Mouse (Mus musculus): ENCODE measurements around the gene Ppox. TPM values are rescaled to one million over a fixed set of nuclear protein-coding genes. Genes with fewer than 3 reads are reported as not detected.

The Ppox gene
- polyA plus RNA-seq, 1 experiment from 2014 or later, result 65.0 TPM

GRCm38 (mm10) chr1:171269848-171270572 is 11.0 kb downstream of the Ppox start, which contains the start of gene B4galt3:
Gene B4galt3, plus strand, starts transcription at chr1:171270328.
- DNase-seq (ENCODE audit: low spot score), result peak; percentile 97
- ATAC-seq (ENCODE audit: insufficient number of reproducible peaks, low FRiP score, low TSS enrichment, low read depth), result peak; percentile 94
- H3K4me1 ChIP-seq (ENCODE audit: control insufficient read depth, insufficient read depth, low read length), result peaks cover 6% of the 10 kb centered on the region
- H3K36me3 ChIP-seq (ENCODE audit: control insufficient read depth, insufficient read depth, low read length), result peaks cover 12% of the 10 kb centered on the region; the same call in 1 of the 2 replicates
- H3K4me2 ChIP-seq (ENCODE audit: low read depth, severe bottlenecking), result peak within 1 kb of the TSS; percentile 91
- no peaks in the 10 kb centered on the region for H3K9me3 ChIP-seq (ENCODE audit: control insufficient read depth, low read length)
- H3K27me3 ChIP-seq (ENCODE audit: control insufficient read depth, insufficient read depth, low read length), result no peaks in the 10 kb centered on the region
- H3K4me3 ChIP-seq (ENCODE audit: low read depth, low read length), result peak within 1 kb of the TSS; percentile 75
- WGBS, result 4% methylated on average over 36 of the region's 36 CpGs
- peak within 1 kb of the TSS; percentile 72 for H3K9ac ChIP-seq (ENCODE audit: low read length)
- no peak within 1 kb of the TSS; the same call in 1 of the 2 replicates for H3K27ac ChIP-seq (replicated peaks; ENCODE audit: low read depth, low read length)

DNA sequence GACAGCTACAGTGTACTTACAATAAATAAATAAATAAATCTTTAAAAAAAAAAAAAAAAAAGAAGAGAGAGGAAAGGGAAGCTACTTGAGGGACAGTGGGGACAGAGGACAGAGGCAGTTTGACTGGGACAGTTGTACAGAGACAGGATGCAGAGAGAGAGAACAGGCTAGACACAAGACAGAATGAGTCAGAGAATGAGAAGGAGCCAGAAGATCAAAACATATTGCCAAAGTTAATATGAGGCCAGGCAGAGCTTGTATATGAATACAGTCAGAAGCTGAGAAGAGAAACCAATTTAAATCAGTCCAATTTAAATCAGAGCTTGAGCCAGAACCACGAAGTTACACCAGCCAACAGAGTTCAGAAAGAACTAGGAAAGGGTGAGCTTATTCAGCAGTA is 12.6 kb downstream of the Ppox start:
- H3K9ac ChIP-seq (ENCODE audit: low read length), result no peak overlapping the region
- 68% methylated on average over 1 of the region's 1 CpGs for WGBS
- no peak for DNase-seq (ENCODE audit: low spot score)
- H3K4me3 ChIP-seq (ENCODE audit: low read depth, low read length), result no peak overlapping the region
- ATAC-seq (ENCODE audit: insufficient number of reproducible peaks, low FRiP score, low TSS enrichment, low read depth), result no peak
- no peak overlapping the region for H3K4me2 ChIP-seq (ENCODE audit: low read depth, severe bottlenecking)
- H3K9me3 ChIP-seq (ENCODE audit: control insufficient read depth, low read length), result no peaks in the 10 kb centered on the region
- H3K36me3 ChIP-seq (ENCODE audit: control insufficient read depth, insufficient read depth, low read length), result peaks cover 3% of the 10 kb centered on the region; the same call in 1 of the 2 replicates
- peaks cover 6% of the 10 kb centered on the region for H3K4me1 ChIP-seq (ENCODE audit: control insufficient read depth, insufficient read depth, low read length)
- no peak overlapping the region for H3K27ac ChIP-seq (replicated peaks; ENCODE audit: low read depth, low read length)
- H3K27me3 ChIP-seq (ENCODE audit: control insufficient read depth, insufficient read depth, low read length), result no peaks in the 10 kb centered on the region

- no peak overlapping the region for H3K9ac ChIP-seq (ENCODE audit: low read length)
- H3K36me3 ChIP-seq (ENCODE audit: control insufficient read depth, insufficient read depth, low read length), result no peaks in the 10 kb centered on the region
- no peak overlapping the region for H3K4me3 ChIP-seq (ENCODE audit: low read depth, low read length)
- DNase-seq (ENCODE audit: low spot score) (no peak), ATAC-seq (ENCODE audit: insufficient number of reproducible peaks, low FRiP score, low TSS enrichment, low read depth) (no peak)
- 77% methylated on average over 4 of the region's 4 CpGs for WGBS
- no peaks in the 10 kb centered on the region for H3K27me3 ChIP-seq (ENCODE audit: control insufficient read depth, insufficient read depth, low read length)
- no peak overlapping the region for H3K27ac ChIP-seq (replicated peaks; ENCODE audit: low read depth, low read length)
- peaks cover 4% of the 10 kb centered on the region for H3K4me1 ChIP-seq (ENCODE audit: control insufficient read depth, insufficient read depth, low read length)
- H3K4me2 ChIP-seq (ENCODE audit: low read depth, severe bottlenecking), result no peak overlapping the region
- no peaks in the 10 kb centered on the region for H3K9me3 ChIP-seq (ENCODE audit: control insufficient read depth, low read length)
Observed at GRCm38 (mm10) chr1:171265971-171266744, 14.8 kb downstream of the Ppox start.

DNA sequence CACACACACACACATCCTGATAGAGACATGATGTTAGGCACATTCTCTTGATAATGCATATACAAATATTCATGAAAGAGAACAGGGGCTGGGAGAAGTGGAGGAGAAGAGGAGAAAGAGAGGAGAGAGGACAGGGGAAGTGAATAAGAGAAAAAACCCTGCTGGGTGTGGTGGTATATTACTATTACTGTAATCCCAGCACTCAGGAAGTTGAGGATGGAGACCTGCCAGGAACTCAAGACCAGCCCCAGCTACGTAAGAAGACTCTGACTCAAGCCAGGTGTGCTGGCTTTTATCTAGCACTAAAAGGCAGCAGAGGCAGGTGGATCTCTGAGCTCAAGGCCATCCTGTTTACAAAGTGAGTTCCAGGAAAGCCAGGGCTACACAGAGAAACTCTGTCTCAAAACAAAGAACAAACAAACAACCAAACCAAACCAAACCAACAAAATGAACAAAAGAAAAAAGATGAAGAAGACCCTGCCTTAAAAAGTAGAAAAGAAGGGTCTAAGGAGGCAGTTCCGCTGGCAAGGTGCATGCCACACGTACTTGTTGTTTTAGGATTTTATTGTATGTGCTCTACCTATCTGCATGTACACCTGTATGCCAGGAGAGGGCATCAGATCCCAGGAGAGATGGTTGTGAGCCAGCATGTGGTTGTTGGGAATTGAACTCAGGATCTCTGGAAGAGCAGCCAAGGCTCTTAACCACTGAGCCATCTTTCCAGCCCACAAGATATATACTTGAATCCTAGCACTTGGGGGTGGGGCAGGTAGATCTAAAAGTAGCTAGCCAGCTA is 17.1 kb downstream of the Ppox start:
- Histone ChIP-seq H3K27ac (replicated peaks; ENCODE audit: low read depth, low read length) (no peak overlapping the region), H3K36me3 (ENCODE audit: control insufficient read depth, insufficient read depth, low read length) (0 out of 2 replicates have a peak, but pooled peaks cover under 1% of the 10 kb centered on the region), H3K4me2 (ENCODE audit: low read depth, severe bottlenecking) (no peak overlapping the region), H3K27me3 (ENCODE audit: control insufficient read depth, insufficient read depth, low read length) (no peaks in the 10 kb centered on the region), H3K9ac (ENCODE audit: low read length) (no peak overlapping the region), H3K4me1 (ENCODE audit: control insufficient read depth, insufficient read depth, low read length) (no peaks in the 10 kb centered on the region), H3K4me3 (ENCODE audit: low read depth, low read length) (no peak overlapping the region), H3K9me3 (ENCODE audit: control insufficient read depth, low read length) (no peaks in the 10 kb centered on the region)
- 84% methylated on average over 3 of the region's 3 CpGs for WGBS
- ATAC-seq (ENCODE audit: insufficient number of reproducible peaks, low FRiP score, low TSS enrichment, low read depth) (no peak), DNase-seq (ENCODE audit: low spot score) (no peak)

GRCm38 (mm10) chr1:171263185-171263611 is 17.8 kb downstream of the Ppox start:
- Histone ChIP-seq H3K36me3 (ENCODE audit: control insufficient read depth, insufficient read depth, low read length) (0 out of 2 replicates have a peak, but pooled peaks cover 2% of the 10 kb centered on the region), H3K4me3 (ENCODE audit: low read depth, low read length) (no peak overlapping the region), H3K27ac (replicated peaks; ENCODE audit: low read depth, low read length) (no peak overlapping the region), H3K27me3 (ENCODE audit: control insufficient read depth, insufficient read depth, low read length) (no peaks in the 10 kb centered on the region), H3K4me2 (ENCODE audit: low read depth, severe bottlenecking) (no peak overlapping the region; the same call in 1 of the 2 replicates), H3K9ac (ENCODE audit: low read length) (no peak overlapping the region), H3K4me1 (ENCODE audit: control insufficient read depth, insufficient read depth, low read length) (no peaks in the 10 kb centered on the region), H3K9me3 (ENCODE audit: control insufficient read depth, low read length) (no peaks in the 10 kb centered on the region)
- 0% methylated on average over 2 of the region's 2 CpGs for WGBS
- DNase-seq (ENCODE audit: low spot score), result no peak
- peak; percentile 52; the same call in 1 of the 2 replicates for ATAC-seq (ENCODE audit: insufficient number of reproducible peaks, low FRiP score, low TSS enrichment, low read depth)

GRCm38 (mm10) chr1:171262594-171263130 is 18.3 kb downstream of the Ppox start:
- Histone ChIP-seq H3K4me1 (ENCODE audit: control insufficient read depth, insufficient read depth, low read length) (no peaks in the 10 kb centered on the region), H3K9ac (ENCODE audit: low read length) (no peak overlapping the region), H3K4me3 (ENCODE audit: low read depth, low read length) (no peak overlapping the region), H3K36me3 (ENCODE audit: control insufficient read depth, insufficient read depth, low read length) (0 out of 2 replicates have a peak, but pooled peaks cover 2% of the 10 kb centered on the region), H3K4me2 (ENCODE audit: low read depth, severe bottlenecking) (no peak overlapping the region; the same call in 1 of the 2 replicates), H3K27ac (replicated peaks; ENCODE audit: low read depth, low read length) (no peak overlapping the region), H3K9me3 (ENCODE audit: control insufficient read depth, low read length) (no peaks in the 10 kb centered on the region), H3K27me3 (ENCODE audit: control insufficient read depth, insufficient read depth, low read length) (no peaks in the 10 kb centered on the region)
- WGBS, result 8% methylated on average over 8 of the region's 8 CpGs
- DNase-seq (ENCODE audit: low spot score) (no peak), ATAC-seq (ENCODE audit: insufficient number of reproducible peaks, low FRiP score, low TSS enrichment, low read depth) (no peak; the same call in 1 of the 2 replicates)

GRCm38 (mm10) chr1:171260316-171260715 is 20.7 kb downstream of the Ppox start:
- no peak overlapping the region for H3K4me2 ChIP-seq (ENCODE audit: low read depth, severe bottlenecking)
- ATAC-seq (ENCODE audit: insufficient number of reproducible peaks, low FRiP score, low TSS enrichment, low read depth), result no peak
- no peaks in the 10 kb centered on the region for H3K9me3 ChIP-seq (ENCODE audit: control insufficient read depth, low read length)
- DNase-seq (ENCODE audit: low spot score), result no peak
- no peak overlapping the region for H3K4me3 ChIP-seq (ENCODE audit: low read depth, low read length)
- WGBS, result 75% methylated on average over 3 of the region's 3 CpGs
- H3K4me1 ChIP-seq (ENCODE audit: control insufficient read depth, insufficient read depth, low read length), result no peaks in the 10 kb centered on the region
- no peaks in the 10 kb centered on the region for H3K27me3 ChIP-seq (ENCODE audit: control insufficient read depth, insufficient read depth, low read length)
- no peak overlapping the region for H3K27ac ChIP-seq (replicated peaks; ENCODE audit: low read depth, low read length)
- H3K36me3 ChIP-seq (ENCODE audit: control insufficient read depth, insufficient read depth, low read length), result 0 out of 2 replicates have a peak, but pooled peaks cover 2% of the 10 kb centered on the region
- no peak overlapping the region for H3K9ac ChIP-seq (ENCODE audit: low read length)

- Histone ChIP-seq H3K27me3 (ENCODE audit: control insufficient read depth, insufficient read depth, low read length) (no peaks in the 10 kb centered on the region), H3K36me3 (ENCODE audit: control insufficient read depth, insufficient read depth, low read length) (peaks cover 5% of the 10 kb centered on the region), H3K4me3 (ENCODE audit: low read depth, low read length) (no peak overlapping the region), H3K27ac (replicated peaks; ENCODE audit: low read depth, low read length) (no peak overlapping the region), H3K4me2 (ENCODE audit: low read depth, severe bottlenecking) (no peak overlapping the region), H3K9ac (ENCODE audit: low read length) (no peak overlapping the region), H3K9me3 (ENCODE audit: control insufficient read depth, low read length) (no peaks in the 10 kb centered on the region), H3K4me1 (ENCODE audit: control insufficient read depth, insufficient read depth, low read length) (no peaks in the 10 kb centered on the region)
- ATAC-seq (ENCODE audit: insufficient number of reproducible peaks, low FRiP score, low TSS enrichment, low read depth) (no peak), DNase-seq (ENCODE audit: low spot score) (no peak)
- 73% methylated on average over 17 of the region's 17 CpGs for WGBS
Observed at GRCm38 (mm10) chr1:171258921-171259320, 22.1 kb downstream of the Ppox start.
